Mouse (Mus musculus) gastrocnemius, adult 18-20 months (tissue): ENCODE data around the gene Npas1. TPM values are rescaled to one million over a fixed set of nuclear protein-coding genes. Genes with fewer than 3 reads are reported as not detected.

Source experiments
- DNase-seq: peaks from one replicate; pipeline ENCODE4 v3.0.0; 2021; ENCODE audit warnings: low spot score
- total RNA-seq, 2 experiments: library from RNA; stranded (reverse); gene quantifications; 2 replicates each; pipeline ENCODE4 v1.2.3; 2021

The Npas1 gene
- total RNA-seq, 2 experiments from 2014 or later = not detected

- DNase-seq = no peak
These were observed 6.0 kb downstream of the Npas1 start for GRCm38 (mm10) chr7:16471549-16471948.

DNA sequence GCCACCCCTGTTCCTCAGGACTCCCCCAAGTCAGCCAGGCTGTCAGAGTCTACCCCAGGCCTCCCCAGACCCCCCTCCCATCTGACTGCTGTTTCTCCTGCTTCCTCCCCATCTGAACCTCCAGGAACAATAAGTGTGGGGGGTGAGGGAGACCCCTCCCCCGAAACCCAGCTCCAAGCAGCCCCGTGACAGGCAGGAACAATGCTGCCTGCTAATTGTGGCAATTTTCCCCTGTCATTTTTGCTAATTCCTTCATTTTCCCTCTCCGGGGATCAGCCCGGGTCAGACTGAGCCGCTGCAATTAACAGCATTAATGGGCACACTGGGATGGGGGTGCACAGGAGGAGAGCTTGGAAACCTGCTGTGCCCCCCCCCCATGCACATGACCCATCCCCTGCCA, 9.4 kb downstream of the Npas1 start:
- no peak for DNase-seq

DNA sequence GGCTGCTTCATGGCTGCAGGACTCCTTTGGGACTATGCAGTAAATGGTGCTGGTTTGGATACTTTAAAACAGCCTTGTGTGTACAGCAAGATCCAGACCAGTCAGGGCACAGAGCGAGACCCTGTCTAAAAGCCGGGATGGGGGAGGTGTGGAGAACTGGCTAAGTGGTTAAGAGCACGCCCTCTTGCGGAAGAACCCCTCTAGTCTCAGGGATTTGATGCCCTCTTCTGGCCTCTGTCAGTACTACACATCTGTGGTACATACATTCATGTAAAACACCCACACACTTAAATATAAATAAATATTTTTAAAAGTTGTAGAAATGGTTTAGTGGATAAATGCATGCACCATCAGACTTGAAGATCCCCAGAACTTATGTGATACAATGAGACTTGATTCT, 11.0 kb downstream of the Npas1 start:
- DNase-seq = no peak

- no peak for DNase-seq
These were observed 12.0 kb downstream of the Npas1 start for GRCm38 (mm10) chr7:16465568-16465967.

DNA sequence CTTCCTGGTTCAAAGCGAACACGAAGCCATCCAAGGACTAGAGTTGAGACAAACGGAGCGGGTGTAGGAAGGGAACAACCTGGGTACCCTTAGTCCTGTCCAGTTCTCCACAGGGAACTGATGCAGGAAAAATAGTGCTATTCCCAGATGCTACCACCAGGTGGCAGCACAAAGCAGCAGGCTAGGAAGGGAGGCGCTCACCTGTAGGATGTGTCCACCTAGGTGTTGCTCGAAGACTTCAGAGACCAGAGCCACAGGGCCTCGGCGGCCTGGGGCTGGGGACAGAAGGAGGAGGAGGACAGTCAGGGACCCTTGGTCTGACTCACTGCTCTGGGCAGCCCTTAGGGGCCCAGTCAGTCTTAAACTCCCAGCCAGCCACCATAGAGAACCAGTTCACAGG, 12.4 kb downstream of the Npas1 start:
- peak; percentile 60 for DNase-seq

DNA sequence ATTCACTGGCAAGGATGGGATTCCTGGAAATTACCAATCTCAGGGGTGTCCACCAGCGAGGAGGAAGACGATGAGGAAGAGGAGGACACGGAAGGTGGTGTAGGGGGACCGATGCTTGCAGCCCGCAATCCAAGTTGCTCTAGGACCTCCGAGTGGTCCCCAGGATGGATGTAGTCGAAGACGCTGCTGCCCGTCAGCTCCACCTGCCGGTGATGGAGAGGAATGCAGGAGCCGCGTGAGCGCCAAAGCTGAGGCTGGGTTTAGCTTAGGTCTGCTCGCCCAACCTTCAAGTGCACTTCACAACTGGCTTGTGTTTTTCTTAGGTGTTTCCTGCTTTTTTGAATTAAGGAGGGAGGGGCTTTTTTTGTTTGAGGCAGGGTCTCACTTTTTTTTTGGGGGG, 14.3 kb downstream of the Npas1 start:
- DNase-seq = peak; percentile 79

DNA sequence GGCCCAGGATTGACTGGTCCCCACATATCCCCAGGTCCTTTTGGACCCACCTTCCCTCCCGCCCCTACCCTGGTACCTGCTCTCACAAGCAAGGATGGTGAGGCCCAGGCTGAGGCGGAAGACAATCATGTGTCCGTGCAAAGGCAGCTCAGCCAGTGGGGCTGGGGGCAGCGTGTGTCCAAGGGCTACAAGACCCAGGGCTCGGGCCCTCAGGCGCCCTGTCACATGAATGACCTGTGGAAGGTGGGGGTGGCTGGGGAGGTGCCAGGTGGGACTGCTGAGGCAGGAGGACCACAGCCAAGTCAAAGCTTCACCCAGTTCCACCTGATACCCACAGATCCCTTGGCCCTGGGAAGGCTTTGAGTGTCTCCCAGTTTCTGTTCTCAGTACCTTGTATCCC, 15.8 kb downstream of the Npas1 start:
- DNase-seq = no peak

DNA sequence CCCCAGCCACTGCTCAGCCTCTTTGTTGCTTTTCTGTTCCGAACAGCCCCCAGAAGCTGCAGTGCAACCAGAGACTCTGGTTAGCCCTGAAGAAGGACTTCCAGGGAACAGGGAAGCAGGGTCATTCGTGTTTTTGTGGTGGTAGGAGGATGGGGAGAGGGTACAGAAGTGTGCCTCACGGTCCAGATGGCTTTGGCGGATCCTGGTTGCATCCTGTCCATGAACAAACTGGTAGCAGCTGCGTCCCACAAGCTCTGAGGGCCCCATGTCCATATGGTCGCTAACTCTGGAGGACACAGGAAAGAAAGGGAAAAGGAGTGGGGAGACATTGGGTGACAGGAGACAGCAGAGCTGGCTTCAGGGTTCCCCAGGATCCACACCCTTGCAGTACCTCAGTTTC, 16.4 kb downstream of the Npas1 start:
- DNase-seq = no peak

DNA sequence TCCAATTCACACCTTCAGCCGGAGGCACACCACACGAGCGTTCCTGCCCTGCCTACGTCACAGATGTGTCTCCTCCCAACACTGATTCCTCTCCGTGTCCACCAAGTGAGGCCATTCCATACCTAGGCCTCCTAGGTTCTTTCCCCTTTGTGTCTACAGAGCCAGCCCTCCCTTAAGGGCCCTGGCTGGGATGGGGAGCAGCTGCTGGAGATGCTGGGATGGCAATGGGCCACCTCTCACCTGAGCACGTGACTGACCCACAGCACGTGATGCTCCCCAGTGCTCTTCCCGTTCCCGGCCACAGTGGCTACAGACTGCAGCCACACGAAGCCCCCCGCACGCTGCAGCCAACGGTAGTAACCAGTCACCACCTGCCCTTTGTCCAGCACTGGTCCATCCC, 17.0 kb downstream of the Npas1 start:
- DNase-seq = no peak

DNA sequence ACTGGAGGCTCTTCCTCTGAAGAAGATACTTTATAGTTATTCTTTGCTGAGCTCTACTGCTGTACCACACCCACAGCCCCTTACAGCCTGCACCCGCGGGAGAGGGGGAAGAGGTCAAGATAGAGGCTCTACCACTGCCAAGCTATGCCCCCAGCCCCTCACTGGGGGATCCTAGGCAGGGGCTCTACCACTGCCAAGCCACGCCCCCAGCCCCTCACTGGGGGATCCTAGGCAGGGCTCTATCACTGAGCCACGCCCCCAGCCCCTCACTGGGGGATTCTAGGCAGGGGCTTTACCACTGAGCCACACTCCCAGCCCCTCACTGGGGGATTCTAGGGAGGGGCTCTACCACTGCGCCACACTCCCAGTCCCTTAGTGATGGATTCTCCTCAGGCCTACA, 21.2 kb downstream of the Npas1 start:
- no peak for DNase-seq

- DNase-seq = no peak
These were observed 22.5 kb downstream of the Npas1 start for GRCm38 (mm10) chr7:16455016-16455415.

- peak; percentile 26 for DNase-seq
These were observed 24.3 kb downstream of the Npas1 start for GRCm38 (mm10) chr7:16453118-16453711.

GRCm38 (mm10) chr7:16452587-16453073, 24.9 kb downstream of the Npas1 start, which contains the start of gene Tmem160:
Gene Tmem160, plus strand, starts transcription at chr7:16452779.
- DNase-seq = peak; percentile 93

GRCm38 (mm10) chr7:16451656-16452055, 25.9 kb downstream of the Npas1 start:
- DNase-seq = no peak

DNA sequence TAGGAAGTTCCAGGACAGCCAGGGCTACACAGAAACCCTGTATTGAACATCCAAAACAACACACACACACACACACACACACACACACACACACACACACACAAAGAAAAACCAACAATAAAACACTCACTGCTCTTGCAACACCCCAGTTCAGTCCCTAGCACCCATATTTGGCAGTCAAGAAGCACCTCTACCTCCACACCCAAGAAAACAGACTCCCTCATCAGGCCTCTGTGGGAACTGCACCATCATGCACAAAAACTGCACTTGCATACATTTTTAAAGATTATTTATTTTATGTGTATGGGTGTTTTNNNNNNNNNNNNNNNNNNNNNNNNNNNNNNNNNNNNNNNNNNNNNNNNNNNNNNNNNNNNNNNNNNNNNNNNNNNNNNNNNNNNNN, 36.3 kb downstream of the Npas1 start:
- no peak for DNase-seq

GRCm38 (mm10) chr7:16435088-16435487, 42.4 kb downstream of the Npas1 start:
- DNase-seq = no peak

DNA sequence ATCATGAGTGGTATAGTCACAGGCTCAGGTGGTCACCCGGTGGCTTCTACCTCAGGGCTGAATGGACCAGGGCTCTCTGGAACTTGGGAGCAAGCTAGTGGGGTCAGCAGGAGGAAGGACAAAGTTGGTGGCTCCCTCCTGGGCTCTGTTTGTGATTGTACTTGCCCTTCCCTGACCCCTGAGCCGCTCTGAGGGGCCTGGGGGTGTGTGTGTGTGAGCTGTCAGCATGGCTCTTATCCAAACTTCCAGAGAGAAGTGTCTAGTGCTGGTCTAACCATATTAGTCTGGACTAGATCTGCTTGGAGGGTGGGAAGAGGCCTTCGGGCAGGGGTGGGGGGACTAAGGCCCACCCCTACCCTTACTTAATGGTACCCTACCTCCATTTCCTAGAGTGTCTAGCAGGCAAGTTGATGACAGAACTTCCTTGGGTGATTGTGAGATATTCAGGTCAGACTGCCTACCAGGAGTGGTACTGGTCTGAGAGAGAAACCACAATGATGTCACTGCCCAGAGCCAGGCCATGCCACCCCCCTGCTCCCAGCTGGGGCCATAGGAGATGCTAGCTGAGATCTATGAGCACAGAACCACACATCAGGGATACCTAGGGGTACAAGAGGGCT, 44.1 kb downstream of the Npas1 start:
- no peak for DNase-seq

GRCm38 (mm10) chr7:16426129-16426729, 51.3 kb downstream of the Npas1 start:
- peak; percentile 88 for DNase-seq

DNA sequence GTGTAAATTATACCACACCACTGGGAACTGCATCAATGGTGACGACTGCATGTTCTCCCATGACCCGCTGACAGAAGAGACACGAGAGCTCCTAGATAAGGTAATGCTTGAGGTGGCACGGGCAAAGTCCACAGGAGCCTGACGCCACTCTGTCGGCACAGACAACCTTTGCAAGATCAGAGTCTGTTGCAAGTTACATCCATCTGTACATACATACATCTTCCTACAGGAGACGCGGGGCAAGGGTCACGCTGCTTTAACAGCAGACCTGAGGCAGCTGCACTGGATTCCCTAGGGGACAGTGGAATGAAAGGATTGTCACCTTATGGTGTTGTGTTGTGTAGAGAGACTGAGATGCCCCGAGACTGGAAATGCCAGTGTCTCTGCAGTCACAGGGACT, 51.8 kb downstream of the Npas1 start:
- no peak for DNase-seq

DNA sequence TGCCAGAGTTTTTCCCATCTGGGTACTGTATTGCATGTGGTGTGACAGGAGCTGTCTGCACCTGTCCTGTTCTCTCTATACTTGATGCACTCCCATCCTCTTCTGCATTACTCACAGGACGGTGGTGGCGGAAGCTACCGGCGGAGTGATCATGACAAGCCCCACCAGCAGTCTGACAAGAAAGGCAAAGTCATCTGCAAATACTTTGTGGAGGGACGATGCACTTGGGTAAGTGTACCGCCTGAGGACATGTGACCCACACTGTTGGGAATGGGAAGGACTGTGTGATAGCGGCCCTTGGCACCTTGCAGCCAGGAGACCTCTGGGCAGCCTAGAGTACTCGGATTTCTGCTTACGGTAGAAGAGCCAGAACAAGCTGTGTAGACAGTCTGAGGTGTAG, 53.8 kb downstream of the Npas1 start:
- DNase-seq = no peak

DNA sequence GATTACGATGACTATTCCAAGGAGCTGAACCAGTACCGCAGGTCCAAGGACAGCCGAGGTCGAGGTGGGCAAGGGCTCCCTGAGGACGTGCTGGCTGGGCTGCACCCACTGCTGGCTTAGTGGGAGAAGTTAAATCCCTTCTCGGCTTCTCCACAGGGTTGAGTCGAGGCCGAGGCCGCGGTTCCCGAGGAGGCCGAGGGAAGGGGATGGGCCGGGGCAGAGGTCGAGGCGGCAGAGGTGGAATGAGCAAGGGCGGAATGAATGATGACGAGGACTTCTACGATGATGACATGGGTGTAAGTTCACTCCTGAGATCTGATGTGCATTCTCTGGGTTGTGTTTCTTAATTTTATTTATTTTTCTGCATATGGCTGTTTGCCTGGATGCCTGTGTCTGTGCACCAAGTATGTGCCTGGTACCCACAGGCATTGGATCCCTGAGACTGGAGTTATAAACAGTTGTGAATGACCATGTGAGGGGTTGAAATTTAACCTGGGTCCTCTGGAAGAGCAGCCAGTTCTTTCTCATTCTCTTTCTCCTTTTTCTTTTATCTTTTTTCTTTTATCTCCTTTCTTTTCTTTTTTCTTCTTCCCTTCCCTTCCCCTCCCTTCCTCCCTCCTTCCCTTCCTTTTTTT, 55.2 kb downstream of the Npas1 start:
- DNase-seq = no peak

DNA sequence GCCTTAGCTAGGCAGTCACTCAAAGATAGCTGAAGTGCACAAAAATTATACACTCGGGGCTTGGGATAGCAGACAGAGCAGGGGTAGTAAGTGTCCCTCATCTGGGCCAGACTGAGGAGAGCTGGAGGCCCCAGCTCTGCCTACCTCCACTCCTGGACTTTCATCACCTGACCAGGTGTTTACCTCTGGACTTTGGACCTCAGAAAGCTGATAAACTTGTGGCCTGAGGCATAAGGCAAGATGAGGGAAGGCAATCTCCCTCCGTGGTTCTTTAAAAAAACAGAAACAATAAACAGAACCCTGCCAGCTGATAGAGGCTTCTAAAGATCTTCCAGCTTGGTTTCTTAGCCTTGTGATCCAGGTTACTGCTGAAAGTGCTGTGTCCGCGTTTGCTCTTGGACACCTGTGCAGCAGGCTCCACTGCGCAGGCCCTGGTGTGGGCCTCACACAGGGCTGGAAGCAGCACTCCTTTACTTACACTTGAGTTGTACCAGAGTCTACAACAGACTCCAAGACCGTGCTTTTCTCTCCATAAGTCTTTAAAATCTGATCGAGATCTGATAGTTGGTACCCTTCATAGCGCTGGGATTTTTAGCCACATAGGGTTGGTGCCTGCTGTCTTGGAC, 56.9 kb downstream of the Npas1 start:
- DNase-seq = no peak
